Mouse (Mus musculus) Muller cell, postnatal 12 days (primary cell): Measurements from ENCODE around the gene Tsc22d4.

Experiments
- DNase-seq: peaks from one replicate; pipeline ENCODE4 v3.0.0-alpha.2; 2015; ENCODE audit errors: inconsistent ontology term

Gene Tsc22d4

DNA sequence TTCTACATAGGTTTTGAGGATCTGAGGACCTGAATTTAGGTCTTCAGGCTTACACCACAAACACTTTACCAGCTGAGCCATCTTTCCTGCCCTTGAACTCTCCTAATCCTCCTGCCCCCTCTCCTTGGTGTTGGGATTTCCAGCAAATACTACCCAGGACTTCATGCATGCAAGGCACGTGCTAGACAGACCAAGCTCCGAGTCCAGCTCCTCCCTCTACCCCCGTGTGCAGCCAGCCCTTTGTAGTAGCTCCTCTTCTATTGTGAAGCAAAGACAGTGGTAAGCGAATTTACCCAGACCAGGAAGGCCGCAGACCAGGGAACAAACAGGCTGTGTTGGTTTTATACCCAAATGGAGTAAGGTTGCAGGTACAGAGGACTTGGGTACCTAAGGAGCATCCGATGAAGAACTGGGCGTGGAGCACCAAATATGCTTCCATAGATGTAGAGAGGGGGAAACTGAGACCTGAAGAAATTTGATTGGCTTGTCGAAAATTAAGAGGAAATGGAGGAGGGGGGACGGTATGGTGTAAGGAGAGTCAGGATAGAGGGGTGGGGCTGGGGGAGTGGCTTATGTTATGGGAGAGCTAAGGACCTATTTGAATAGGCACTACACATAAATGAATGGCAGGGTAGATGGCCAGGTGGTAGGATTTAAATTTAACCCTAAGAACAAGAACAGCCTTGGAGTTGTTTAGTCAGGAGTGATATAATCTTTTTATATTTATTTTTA lies 19.2 kb downstream of the Tsc22d4 start:
- no peak for DNase-seq

DNA sequence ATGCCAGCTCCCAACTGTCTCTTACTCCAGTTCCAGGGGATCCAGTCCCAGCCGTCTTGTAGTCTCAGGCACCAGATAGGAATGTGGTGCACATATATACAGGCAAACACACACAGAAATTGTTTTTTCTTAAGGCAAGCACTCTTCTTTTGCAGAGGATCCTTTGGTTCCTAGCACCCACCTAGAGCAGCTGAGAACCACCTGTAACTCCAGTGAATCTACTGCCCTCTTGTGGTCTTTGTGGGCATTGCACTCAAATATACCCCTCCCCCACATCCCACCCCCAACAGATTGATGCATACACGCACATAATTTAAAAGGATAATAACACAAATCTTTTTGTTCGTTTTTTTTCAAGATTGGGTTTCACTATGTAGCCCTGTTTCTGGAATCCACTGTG lies 20.7 kb downstream of the Tsc22d4 start:
- DNase-seq: no peak

DNA sequence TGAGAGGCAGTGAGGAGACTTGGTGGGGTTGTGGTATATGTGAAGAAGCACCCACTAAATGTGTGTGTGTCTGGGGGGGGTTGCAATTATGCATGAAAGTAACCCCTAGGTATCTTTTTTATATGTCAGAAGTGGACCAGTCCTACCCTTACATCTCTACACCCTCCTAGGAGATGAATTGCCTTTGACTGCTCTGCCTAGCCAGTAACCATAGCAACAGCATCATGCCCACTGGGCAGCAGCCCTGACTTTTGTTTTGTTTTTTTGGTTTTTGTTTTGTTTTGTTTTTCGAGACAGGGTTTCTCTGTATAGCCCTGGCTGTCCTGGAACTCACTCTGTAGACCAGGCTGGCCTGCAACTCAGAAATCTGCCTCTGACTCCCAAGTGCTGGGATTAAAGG lies 22.9 kb downstream of the Tsc22d4 start:
- no peak for DNase-seq

DNA sequence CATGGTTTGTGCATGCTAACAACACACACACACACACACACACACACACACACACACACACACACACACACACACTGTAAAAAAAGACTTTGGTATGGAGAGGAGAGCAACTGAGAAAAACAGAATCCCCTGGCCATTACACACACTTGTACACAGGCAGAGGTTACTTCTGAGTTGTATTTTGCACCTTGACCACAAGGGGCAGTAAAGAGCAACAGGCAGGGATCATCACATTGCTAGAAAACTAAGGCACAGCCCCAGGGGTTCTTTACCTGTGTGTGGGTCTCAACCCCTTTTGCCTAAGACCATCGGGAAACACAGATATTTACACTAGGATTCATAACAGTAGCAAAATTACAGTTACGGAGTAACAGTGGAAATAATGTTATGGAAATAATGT lies 25.2 kb downstream of the Tsc22d4 start:
- no peak for DNase-seq

DNA sequence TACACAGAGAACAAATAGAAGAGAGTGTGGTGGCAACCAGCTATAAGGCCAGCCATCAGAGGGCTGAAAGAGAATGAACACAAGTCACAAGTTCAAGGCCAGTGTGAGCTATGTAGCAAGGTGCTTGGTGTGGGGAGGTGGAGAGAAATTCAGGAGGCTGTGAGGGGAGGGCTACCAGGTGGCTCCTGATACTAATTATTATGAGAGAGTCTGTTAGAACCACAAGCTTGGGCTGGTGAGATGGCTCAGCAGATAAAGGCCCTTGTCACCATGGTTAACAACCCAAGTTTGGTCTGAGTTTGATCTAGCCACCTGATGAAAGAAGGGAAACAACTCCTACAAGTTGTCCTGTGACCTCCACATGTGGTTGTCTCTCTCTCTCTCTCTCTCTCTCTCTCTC lies 27.2 kb downstream of the Tsc22d4 start:
- DNase-seq: no peak

DNA sequence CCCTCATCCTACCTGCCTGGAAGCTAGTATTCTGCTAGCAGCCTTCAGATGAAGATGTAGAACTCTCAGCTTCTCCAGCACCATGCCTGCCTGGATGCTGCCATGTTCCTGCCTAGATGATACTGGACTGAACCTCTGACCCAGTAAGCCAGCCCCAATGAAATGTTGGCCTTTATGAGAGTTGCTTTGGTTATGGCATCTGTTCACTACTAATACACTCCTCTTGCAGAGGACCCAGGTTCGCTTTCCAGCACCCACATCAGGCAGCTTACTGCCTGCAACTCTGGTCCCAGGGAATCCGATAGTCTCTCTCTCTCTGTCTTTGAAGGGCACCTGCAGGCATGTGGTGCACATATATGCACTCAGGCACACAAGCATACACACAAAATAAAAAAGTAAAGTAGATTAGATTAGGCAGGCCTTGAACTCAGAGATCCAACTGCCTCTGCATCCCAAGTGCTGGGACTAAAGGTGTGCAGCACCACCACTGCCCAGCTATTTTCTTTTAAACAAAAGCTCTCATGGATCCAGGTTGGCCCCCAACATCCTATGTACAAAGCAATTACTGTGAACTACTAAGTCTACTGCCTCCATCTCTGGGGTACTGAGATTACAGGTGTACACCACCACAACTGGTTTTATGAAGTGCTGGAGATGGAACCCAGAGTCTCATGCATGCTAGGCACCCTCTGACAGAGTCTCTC lies 30.2 kb downstream of the Tsc22d4 start:
- DNase-seq: no peak

DNA sequence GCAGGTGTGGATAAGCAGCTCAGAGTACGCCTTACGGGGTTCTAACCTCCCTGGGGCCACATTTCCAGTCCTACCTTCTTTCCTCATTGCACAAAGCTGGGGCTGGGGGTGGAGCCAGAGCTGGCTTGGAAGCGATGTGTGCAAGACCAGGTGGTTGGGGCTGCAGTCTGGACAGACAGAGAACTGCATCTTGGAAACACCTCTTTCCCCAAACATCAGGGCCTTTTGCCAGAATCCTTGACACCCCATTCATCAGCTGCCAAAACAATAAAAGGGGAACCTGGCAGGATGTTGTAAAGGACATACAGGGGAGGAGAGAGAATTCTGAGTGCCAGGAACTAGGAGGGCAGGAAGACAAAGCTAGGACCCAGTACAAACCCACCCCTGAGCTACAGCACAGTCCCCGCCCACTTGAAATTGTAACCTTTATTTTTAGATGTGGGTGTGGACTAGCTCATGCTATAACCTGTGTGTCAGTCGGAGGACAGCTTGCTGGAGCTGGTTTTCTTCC lies 30.9 kb downstream of the Tsc22d4 start:
- no peak for DNase-seq

DNA sequence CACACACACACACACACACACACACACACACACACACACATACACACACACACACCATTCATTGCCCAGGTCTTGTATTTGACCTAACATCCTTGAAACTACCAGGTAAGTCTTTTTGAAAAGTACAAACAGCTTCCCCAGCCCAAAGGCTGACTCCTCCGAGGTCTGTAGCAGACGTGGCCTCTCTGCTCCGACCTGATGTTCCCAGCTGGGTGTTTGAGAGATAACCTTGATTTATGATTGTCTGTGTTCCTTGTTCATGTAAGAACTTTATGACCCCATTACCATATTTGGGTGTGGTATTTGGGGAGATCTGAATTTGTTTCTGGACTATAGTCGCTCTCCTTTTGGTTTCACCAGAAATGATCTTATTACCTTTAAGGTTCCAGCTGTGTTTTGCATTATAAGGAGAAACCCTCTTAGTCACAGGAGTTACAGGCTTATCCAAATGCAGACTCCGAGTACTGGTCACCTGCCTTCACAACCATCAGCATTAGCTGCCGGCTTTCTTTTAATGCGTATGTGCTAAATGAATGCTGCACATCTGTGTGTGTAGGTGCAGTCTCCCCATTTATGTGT lies 31.8 kb downstream of the Tsc22d4 start:
- DNase-seq: no peak

DNA sequence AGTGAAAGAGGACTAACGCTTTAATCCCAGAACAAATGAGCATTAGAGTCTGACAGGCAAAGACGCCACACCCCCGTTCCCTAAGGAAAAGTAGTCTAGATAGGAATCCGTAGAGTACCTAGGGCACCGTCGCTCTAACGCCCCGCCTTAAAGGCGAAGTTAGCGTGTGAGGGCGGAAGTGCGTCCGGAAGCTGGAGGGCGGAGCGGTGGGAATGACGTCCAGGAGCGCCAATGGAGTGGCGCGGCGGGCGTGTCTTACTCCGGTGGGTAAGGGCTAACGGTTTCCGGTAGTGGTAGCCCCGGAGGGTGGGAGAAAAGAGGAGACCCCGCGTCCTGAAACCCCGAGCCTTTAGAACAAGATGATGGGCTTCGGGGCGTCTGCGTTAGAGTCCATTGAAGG lies 33.1 kb downstream of the Tsc22d4 start, which contains the start of gene Ppp1r35:
Gene Ppp1r35, plus strand, starts transcription at position 215 of the 400 bp plus-strand sequence.
- peak; percentile 97 for DNase-seq

DNA sequence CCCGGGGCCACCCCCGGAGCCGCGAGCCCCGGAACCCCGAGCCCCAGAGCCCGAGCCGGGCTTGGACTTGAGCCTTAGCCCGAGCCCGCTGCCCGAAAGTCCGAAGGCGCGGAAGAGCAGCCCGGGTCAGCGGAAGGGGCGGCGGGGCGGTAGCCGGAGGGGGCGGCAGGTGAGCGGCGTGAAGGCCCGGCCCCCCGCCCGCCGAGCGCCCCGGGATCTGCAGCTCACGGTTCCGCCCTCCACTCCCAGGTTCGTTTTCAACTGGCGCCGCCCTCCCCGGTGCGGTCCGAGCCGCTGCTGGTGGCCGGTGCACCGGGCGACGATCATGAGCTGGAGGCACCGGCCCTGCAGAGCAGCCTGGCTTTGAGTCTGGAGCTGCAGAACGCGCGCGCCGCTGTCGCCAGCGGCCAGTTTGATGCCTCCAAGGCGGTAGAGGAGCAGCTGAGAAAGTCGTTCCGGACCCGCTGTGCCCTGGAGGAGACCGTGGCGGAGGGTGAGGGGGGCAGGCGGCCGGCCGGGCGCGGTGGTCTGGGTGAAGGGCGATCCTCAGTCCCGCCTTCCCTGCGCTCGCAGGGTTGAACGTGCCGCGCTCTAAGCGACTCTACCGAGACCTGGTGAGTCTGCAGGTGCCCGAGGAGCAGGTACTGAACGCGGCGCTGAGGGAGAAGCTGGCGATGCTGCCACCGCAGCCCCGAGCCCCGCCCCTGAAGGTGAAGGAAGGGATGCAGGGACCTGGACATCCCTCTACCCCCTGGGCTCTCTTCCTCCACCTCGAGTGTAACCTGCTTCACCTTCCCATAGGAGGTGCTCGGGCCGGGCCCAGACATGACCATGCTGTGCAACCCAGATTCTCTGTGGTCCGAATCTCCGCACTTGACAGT lies 33.8 kb downstream of the Tsc22d4 start:
- no peak for DNase-seq

DNA sequence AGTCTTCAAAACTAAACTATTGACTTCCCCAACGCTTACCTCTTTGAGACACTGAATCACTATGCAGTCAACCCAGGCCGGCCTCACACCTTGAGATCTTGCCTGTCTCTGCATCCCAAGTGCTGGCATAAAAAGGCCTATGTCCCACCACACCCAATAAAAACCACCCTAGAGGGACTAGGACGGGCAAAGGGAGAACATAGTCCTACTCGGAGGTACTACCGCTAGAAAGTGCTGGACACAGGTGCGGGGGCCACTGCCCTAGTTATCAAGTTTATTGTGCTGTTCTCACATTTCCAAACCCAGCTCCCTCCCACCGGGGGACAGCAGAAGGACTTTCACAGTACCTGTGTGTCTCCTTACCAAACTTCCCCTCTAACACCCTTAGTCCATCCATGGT lies 36.1 kb downstream of the Tsc22d4 start:
- no peak for DNase-seq

DNA sequence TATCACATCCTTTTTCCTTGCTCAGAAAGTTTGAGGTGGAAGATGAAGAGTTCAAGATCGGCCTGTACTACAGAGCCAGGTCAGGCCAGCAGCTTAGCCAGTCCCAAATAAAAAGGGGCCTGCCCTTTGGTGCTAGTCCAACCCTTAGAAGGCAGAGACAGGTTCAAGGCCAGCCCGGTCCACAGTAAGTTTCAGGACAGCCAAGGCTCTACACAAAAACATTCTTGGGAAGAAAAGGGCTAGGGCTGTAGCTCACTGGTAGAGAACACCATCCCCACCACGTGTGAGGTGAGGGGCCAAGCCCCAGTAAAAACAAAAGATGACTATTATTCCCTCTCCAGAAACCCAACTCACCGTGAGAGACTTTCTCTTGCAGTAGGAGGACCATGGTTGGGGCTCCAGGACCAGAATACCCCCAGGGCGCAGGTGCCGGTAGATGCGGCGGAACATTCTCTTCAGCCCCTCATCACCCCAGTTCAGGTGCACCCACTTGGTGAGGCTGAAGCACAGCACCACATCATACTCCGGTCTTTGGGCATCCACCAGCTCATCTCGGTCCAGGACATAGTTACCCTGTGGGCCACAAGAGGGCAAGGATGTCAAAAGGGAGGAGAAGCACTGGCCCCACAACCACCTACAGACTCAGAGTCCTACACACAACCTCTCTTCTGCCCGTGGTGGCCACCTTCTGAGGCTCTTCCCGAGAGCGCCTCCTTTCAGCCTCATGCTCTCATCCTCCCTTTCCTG lies 37.4 kb downstream of the Tsc22d4 start:
- DNase-seq: no peak

DNA sequence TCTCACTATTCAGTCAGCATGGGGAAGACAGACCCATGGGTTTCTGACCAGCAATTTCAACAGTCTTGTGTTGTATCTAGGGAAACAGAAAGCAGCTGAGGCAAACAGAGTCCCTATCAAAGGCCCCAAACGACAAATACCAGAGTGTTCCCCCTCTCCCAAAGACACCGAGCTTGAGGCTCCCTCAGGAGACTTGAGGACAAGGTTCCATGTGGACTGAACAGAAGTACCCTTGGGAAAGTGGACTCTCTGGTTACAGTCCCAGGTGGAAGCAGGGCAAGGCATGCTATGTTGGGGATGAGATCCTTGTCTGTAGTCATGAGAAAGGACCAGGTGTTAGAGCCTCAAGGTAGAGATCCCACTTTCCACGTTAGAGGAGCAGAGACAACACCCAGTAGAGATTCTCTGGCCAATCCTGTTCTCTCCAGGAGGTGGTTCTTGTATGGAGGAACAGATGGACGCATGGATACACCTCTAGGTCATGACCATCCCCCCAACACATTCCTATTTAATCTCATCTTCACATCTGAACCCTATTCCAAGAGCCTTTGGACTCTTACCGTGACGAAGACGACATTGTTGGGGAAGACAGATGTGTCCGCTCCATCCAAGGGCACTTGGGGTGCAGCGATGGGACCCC lies 38.5 kb downstream of the Tsc22d4 start:
- DNase-seq: no peak

DNA sequence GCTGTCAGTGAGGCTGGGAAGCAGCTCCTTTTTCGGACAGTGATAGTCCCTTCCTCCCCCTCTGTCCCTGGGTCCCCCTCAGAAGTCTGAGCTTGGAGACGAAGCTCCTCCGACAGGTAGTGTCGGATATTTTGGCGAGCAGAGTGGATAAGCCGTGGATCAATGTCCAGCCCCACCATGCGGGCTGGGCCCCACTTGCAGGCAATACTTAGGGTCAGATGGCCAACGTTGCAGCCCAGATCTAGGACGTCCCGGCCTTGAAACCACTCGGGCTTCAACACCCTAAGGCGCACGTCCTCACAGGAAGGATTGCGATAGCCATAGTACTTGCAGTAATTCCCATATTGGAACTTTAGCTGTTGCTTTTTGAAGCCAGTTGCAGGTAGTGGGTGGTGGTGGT lies 39.0 kb downstream of the Tsc22d4 start:
- no peak for DNase-seq

DNA sequence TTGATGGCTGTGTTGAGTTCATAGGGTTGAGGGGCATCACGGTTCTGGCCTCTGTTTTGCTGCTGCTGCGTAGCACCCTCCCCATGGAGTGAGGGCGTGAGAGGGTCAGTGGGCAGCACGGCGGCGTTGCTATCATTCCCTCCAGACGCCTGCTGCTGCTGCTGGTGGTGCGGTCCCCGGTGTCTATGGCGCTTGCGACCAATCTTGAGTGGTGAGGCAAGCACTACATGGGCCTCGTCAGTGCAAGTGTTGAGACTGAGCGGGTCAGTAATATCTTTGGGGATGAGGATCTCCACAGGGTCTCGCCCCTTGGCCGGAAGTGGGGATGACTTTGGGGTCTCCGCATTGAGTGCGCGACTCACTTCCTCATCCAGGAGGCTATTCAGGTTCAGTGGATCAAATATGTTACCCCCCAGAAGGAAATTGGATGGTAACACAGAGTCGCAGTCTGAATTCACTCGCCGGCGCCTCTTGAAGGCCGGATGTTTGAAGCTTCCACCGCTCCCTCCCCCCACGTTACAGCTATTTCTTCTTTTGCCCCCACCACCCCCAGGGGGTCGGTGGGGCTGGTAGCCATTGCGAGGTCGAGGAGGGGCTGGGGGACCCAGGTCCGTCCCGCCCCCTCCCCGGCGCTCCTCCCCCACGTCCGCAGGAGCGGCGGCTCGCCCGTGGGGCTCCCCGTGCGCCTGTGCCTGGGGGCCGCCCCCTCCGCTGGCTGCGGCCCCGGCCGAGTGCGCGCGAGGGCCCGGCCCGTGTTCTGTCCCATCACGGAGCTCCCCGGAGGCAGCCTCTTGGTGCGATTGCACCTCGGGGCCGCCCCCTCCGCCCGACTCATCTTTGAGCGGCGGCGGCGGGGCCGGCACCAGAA lies 39.9 kb downstream of the Tsc22d4 start:
- DNase-seq: no peak

DNA sequence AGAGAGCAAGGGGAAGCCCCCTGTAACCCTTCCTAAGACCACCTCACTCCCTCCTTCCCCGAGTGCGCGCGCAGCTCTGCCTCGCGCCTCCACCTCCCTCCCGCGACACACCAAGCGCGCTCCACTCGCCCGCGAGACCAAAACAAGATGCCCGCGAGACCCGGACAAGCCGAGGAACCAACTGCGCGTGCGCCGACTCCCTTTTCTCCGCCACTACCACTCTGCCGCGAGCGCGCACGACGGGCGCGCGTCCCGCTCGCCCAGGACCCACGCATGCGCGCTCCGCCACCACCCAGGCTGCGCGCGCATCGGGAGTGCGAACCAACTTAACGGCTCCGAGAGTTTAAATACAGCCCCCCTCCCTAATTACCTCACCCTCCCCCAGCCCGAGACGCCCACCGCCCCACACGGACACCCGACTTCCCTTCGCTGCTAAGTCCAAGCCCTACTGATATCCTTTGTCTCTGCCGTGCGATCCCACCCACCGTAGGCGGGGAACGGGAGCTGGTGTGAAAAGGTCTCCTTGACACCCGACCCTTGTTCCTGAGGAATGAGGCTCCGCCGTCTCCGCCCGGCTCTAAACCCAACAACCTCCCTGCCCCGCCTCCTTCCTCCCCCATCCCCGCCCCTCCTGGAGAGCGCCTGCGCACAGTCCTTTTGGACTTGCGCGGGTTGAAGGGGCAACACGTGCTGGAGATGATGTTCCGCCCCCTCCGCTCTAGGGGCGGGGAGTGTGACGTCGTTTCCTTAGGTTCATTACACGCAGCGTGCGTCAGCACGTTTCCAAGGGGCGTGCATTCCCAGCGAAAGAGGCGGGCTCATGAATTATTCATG lies 40.8 kb downstream of the Tsc22d4 start:
- DNase-seq: peak; percentile 100

DNA sequence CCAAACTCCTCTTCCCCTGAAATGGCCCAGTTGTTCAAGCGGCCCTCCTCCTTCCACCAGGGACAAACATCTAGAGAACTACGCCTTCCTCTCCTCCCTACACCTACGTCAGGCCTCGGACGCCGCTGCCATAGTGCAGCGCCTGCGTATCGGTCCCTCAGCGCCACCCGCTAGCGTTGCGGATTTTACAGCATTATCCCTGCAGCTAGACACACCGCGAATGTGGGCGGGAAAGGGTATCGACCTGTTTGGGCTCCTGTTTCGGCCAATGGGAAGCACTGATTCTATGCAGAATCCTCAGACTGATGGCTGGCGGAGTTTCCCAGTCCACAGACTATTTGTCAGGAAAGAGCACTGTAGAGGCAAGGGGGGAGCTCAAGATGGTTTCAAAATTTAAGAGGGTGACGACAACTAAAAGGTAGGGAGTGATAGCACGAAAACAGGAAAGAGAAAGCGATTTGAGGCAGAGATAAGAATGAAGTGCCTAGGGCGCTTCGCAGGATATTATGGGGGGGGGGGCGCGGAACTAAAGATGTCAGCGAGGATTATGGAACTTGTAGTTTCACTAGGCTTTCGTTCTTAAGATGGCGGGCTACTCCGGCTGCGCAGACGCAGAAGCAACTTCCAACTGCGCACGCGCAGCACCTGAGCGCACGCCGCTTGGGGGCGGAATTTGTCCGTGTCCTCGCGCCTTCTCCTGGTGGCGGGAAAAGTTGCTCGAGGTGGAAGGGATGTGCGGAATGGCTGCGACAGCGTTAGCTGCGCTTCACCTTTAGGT lies 41.8 kb downstream of the Tsc22d4 start, which contains the start of the genes Mepce and Zcwpw1:
Gene Mepce, minus strand, starts transcription at position 505 of the 778 bp plus-strand sequence.
Gene Zcwpw1, plus strand, starts transcription at position 648 of the 778 bp plus-strand sequence.
- peak; percentile 94 for DNase-seq

DNA sequence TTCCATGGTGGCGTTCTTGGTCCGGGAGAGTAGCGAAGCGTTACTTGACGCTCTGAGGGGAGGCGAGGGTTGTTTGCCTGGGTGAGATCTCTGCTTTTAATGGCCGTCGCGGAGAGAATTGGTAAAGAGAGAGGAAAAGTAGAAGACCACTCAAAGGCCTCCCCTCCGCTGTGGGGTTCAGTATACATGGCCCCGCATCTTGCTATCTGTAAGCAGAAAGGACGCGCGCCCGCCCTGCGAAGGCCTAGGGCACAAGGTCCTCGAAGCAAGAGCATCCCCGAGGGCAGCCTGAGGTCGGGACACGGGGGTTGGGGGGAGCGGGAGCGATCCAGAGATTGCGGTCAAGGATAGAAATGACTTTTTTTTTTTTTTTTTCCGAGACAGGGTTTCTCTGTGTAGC lies 42.6 kb downstream of the Tsc22d4 start:
- DNase-seq: no peak
